Mouse (Mus musculus): Measurements from ENCODE around the gene Rogdi.

Rogdi gene

GRCm38 (mm10) chr16:5013054-5013838, at the start of gene Rogdi:
Gene Rogdi (minus strand): TSS chr16:5013553.
- DNase-seq (ENCODE audit: low spot score) = peak; percentile 90

DNA sequence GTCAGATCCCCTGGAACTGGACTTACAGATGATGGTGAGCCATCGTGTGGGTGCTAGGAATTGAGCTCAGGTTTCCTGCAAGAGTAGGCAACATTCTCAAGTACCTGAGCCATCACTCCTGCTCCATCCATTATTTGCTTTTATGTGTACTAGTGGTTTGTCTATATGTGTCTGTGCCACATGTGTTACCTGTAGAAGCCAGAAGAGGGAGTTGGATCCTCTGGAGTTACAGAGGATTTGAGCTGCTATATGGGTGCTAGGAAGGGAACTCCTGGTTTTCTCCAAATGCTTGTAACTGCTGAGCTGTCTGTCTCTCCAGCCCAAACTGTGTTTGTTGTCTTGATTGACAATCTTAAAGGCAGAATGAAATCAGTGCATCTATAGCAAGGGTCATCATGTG, 44.8 kb upstream of the Rogdi start:
- no peak for DNase-seq (ENCODE audit: low spot score)

DNA sequence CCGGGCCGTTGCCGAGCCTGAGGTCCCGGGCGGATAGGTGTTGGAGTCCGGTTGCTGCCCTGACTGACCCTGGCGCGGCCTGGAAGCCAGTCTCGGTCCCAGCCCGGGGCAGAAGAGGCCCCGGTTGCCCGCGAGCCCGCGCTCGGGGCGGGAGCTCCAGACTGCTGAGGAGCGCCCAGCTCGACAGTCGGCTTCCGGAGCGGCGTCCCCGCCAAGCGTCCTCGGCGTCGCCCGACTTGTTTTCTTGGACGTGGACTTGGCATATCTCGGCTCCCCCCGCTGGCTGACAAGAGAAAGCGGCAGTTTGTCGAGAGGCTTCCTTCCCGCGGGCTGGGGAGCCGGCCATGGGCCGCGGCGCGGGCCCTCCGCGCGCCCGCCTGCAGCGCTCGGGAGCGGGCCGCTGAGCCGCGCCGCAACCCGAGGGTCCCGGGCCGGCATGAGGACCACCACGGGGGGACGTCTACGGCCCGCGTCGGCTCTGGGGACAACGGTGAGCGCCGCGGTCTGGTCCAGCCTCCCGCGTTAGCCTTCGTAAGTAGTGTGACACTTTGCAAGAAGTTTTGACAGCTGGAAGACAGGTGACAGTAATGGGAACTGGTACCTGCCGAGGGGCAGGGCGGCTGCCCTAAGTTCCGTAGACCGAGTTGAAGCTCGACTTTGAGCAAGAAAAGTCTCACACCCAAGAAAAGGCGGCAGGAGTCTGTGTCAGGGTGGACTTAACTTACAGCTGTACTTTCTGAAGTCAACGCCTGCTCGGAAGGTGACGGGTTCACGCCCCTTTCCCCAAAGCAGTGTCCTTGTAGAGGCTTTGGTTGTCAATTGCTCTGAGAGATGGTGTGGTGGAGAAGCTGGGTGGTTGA, 37.1 kb upstream of the Rogdi start:
- DNase-seq (ENCODE audit: low spot score) = peak; percentile 58

DNA sequence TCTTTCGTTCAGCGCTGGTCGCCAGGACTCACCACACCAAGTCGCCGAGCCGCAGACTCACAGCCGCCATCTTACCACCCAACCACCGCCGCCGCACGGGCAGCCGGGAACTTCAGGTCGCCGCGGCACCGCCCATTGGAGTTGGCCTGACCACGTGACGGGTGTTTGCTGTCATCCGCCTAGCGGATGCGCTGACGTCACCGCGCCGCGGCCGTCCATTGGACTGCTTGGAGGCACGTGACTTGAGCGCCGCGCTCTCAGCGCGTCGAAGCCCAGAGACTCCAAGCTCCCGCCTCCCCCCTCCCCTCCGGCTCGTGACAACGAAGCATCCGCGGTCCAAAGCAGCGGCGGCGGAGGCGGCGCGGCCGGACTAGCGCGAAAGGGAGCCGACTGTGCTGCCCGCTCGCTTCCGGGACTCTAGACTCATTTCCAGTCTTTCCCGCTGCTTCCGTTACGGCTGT, 36.5 kb upstream of the Rogdi start, which contains the start of the genes Glyr1 and Ubn1:
Glyr1 (minus strand) TSS at position 90 of the 461 bp plus-strand sequence.
Ubn1 (plus strand) TSS at position 284 of the 461 bp plus-strand sequence.
- DNase-seq (ENCODE audit: low spot score) = peak; percentile 95

GRCm38 (mm10) chr16:5049182-5049773, 35.9 kb upstream of the Rogdi start:
- DNase-seq (ENCODE audit: low spot score) = no peak

DNA sequence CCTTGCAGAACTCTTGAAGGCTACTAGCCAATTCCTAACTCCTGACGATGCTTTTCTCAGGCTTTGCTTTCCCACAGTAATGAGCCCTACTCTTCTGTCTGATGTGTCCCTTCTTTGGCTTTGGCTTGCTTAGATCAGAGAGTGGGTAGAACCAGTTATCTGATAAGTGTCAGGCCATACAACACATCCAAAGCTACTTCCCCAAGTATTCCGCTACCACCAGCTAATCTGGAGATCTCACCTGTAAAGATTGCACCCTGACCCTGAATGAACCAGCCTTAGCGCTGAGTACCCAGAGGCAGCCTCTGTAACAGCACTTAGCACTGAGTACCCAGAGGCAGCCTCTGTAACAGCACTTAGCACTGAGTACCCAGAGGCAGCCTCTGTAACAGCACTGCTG, 32.0 kb upstream of the Rogdi start:
- no peak for DNase-seq (ENCODE audit: low spot score)

- DNase-seq (ENCODE audit: low spot score) = no peak
These were observed 23.4 kb upstream of the Rogdi start for GRCm38 (mm10) chr16:5036649-5037234.

GRCm38 (mm10) chr16:5035591-5035990, 22.2 kb upstream of the Rogdi start:
- no peak for DNase-seq (ENCODE audit: low spot score)

- DNase-seq (ENCODE audit: low spot score) = no peak
These were observed 16.5 kb upstream of the Rogdi start for GRCm38 (mm10) chr16:5029847-5030246.

GRCm38 (mm10) chr16:5024021-5024420, 10.7 kb upstream of the Rogdi start:
- DNase-seq (ENCODE audit: low spot score) = no peak

GRCm38 (mm10) chr16:5014578-5014977, 1.2 kb upstream of the Rogdi start:
- no peak for DNase-seq (ENCODE audit: low spot score)

- no peak for DNase-seq (ENCODE audit: low spot score)
These were observed 1.0 kb downstream of the Rogdi start for GRCm38 (mm10) chr16:5012036-5013005.

- DNase-seq (ENCODE audit: low spot score) = no peak
These were observed 2.1 kb downstream of the Rogdi start for GRCm38 (mm10) chr16:5011285-5011684.

DNA sequence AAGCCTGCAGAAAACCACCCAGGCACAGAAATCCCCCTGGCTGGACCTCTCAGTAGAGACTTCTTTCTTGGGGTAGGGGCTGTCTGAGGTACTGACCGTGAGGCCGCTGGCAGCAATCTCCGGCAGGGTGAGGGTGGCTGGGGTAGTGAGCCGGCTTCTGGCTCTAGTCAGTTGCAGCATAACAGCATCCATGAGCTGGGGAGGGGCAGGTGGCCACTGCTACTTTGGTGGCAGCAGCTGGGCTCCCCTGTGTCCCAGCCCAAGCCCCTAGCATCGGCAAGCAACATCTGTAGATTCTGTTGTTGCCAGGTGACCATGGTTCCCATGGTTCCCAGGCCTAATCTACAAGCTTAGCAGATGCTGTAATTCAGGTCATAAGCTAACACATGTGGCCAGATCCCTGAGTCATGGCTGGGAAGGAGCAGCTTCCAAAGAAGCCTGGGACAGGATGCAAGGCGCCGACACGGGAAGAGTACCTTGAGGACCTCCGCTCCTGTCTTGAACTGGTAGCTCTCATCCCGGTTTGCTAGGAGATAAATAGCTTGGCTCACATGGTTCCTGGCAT, 2.9 kb downstream of the Rogdi start:
- DNase-seq (ENCODE audit: low spot score) = no peak

GRCm38 (mm10) chr16:5008076-5008475, 5.3 kb downstream of the Rogdi start:
- no peak for DNase-seq (ENCODE audit: low spot score)

DNA sequence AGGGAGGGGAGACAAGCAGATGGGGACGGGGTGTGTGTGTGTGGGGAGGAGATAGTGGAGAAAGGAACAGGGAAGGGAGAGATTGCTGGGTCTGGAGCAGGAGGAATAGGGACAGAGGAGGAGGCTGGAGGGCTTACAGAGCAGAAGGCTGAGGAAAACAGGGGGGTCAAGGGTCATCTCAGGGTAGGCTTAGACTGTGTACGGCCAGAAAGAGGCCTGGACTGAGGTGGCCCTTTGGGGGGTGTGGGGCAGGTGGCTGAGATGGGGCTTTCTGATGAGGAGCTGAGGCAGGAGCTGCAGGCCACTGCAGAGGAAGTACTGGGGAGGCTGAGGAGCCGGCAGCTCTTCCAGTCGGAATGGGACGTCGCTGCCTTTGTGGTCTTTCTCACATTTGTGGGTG, 5.9 kb downstream of the Rogdi start:
- DNase-seq (ENCODE audit: low spot score) = no peak

DNA sequence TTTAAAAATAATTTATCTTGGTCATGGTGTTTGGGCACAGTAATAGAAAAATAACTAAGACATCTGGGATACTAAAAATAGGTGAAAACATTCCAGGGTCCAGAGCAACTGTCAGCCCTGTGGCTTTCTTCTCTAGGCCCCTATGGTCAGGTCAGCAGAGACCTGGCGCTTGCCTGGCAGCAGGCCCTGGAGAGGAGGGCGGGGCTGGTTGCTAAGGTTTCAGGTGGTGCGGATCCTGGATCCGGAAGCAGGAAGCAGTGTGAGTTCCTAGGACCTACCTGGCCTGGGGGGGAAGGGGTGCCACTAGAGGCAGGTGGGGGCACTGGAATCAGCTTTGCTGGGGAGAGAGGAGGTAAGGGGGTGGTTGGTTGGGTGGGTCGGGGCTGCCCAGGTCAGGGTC, 6.3 kb downstream of the Rogdi start, which contains the start of gene Smim22:
Smim22 (plus strand) TSS at position 222 of the 400 bp plus-strand sequence.
- DNase-seq (ENCODE audit: low spot score) = peak; percentile 38

GRCm38 (mm10) chr16:5000611-5001010, 12.7 kb downstream of the Rogdi start:
- DNase-seq (ENCODE audit: low spot score) = no peak

DNA sequence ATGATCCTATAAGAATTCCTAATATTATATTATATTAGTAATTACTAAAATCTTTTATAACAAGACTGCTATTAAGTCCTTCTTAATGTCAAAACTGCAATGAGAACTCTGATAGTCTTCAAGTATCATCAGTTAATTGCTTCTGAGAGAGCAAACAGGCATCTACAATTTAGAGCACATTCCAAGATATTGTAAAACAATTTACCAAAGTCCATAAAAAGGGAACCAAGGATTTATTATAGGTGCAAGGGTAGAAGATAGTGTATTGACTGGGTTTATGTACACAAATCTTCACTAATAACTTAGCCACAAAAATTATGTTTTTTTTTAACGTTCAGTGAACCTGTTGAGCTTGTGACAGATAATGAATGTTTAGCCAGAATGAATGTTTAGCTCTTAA, 14.4 kb downstream of the Rogdi start:
- DNase-seq (ENCODE audit: low spot score) = no peak

GRCm38 (mm10) chr16:4997553-4997952, 15.8 kb downstream of the Rogdi start, which contains the start of gene Sept12:
Gene Sept12 (minus strand): TSS chr16:4997852.
- peak; percentile 37 for DNase-seq (ENCODE audit: low spot score)
